Mouse (Mus musculus) forebrain, embryonic 16.5 days (tissue): ENCODE results near the gene Ssr2. TPM values are rescaled to one million over a fixed set of nuclear protein-coding genes. Genes with fewer than 3 reads are reported as not detected.

Experiments
- ATAC-seq: fragments of 200-750 bp; cut with Nextera tagmentation; 2 replicates; pipeline ENCODE4 v1.8.0; 2017; ENCODE audit warnings: mild to moderate bottlenecking, moderate library complexity
- H3K27ac ChIP-seq: fragments of 300-500 bp; sonication (generic); 2 replicates; pipeline ENCODE4 v1.5.1; 2014; ENCODE audit warnings: low read length, control low read depth
- H3K27me3 ChIP-seq: fragments of 300-500 bp; sonication (generic); replicated peaks from 2 replicates; pipeline ENCODE4 v1.6.1; 2014; ENCODE audit warnings: low read length; ENCODE audit not compliant: control insufficient read depth, insufficient read depth
- H3K36me3 ChIP-seq: fragments of 300-500 bp; sonication (generic); 2 replicates; pipeline ENCODE4 v1.6.1; 2014; ENCODE audit not compliant: control insufficient read depth, insufficient read depth
- H3K4me1 ChIP-seq: fragments of 300-500 bp; sonication (generic); replicated peaks from 2 replicates; pipeline ENCODE4 v1.6.1; 2014; ENCODE audit warnings: low read length; ENCODE audit not compliant: control insufficient read depth, insufficient read depth
- H3K4me2 ChIP-seq: fragments of 300-500 bp; sonication (generic); 2 replicates; pipeline ENCODE4 v1.6.1; 2014; ENCODE audit warnings: mild to moderate bottlenecking, low read length, control low read depth
- H3K4me3 ChIP-seq: fragments of 300-500 bp; sonication (generic); replicated peaks from 2 replicates; pipeline ENCODE4 v1.5.1; 2014; ENCODE audit warnings: mild to moderate bottlenecking, low read length, control low read depth
- H3K9ac ChIP-seq: fragments of 300-500 bp; sonication (generic); replicated peaks from 2 replicates; pipeline ENCODE4 v1.6.1; 2014; ENCODE audit warnings: low read depth, low read length, control low read depth
- H3K9me3 ChIP-seq: fragments of 300-500 bp; sonication (generic); 2 replicates; pipeline ENCODE4 v1.6.1; 2016; ENCODE audit warnings: low read length; ENCODE audit not compliant: control insufficient read depth
- WGBS: fragments of 180-500 bp; shearing (Covaris S2); extraction: QIAGEN DNeasy Blood & Tissue Kit; methylation state at CpG from one replicate; pipeline ENCODE4 v1.1.7; 2014; 5-methylcytosine and 5-hydroxymethylcytosine counted together
- polyA plus RNA-seq: library from polyadenylated mRNA; unstranded; fragments of >200 nt; fragmentation: Nextera tagmentation; extraction: Ambion mirVana; gene quantifications from 2 replicates; pipeline ENCODE4 v1.2.1, GENCODE M21; 2015

Ssr2 gene
- polyA plus RNA-seq, 1 experiment from 2014 or later: 140 TPM

- WGBS: 1% methylated on average over 15 of the region's 15 CpGs
Measured at GRCm38 (mm10) chr3:88623346-88624135, 47.9 kb downstream of the Ssr2 start.

GRCm38 (mm10) chr3:88624324-88624723, 48.6 kb downstream of the Ssr2 start:
- no peaks in the 10 kb centered on the region for H3K36me3 ChIP-seq
- 2% methylated on average over 4 of the region's 4 CpGs for WGBS
- no peaks in the 10 kb centered on the region for H3K9me3 ChIP-seq
- H3K27ac ChIP-seq: peak overlapping the region; percentile 99
- peak overlapping the region; percentile 90 for H3K4me2 ChIP-seq
- ATAC-seq: peak; percentile 21; the same call in 1 of the 2 replicates
- peaks cover 43% of the 10 kb centered on the region for H3K4me1 ChIP-seq
- H3K27me3 ChIP-seq: no peaks in the 10 kb centered on the region
- H3K9ac ChIP-seq: peak overlapping the region; percentile 99
- H3K4me3 ChIP-seq: peak overlapping the region; percentile 92

More at GRCm38 (mm10) chr3:88623346-88624135, 47.9 kb downstream of the Ssr2 start:
- no peaks in the 10 kb centered on the region for H3K36me3 ChIP-seq
- H3K9ac ChIP-seq: peak overlapping the region; percentile 99
- peaks cover 41% of the 10 kb centered on the region for H3K4me1 ChIP-seq
- H3K27me3 ChIP-seq: no peaks in the 10 kb centered on the region
- no peaks in the 10 kb centered on the region for H3K9me3 ChIP-seq
- H3K4me3 ChIP-seq: peak overlapping the region; percentile 92
- peak overlapping the region; percentile 99 for H3K27ac ChIP-seq
- H3K4me2 ChIP-seq: peak overlapping the region; percentile 90
- ATAC-seq: peak; percentile 24

DNA sequence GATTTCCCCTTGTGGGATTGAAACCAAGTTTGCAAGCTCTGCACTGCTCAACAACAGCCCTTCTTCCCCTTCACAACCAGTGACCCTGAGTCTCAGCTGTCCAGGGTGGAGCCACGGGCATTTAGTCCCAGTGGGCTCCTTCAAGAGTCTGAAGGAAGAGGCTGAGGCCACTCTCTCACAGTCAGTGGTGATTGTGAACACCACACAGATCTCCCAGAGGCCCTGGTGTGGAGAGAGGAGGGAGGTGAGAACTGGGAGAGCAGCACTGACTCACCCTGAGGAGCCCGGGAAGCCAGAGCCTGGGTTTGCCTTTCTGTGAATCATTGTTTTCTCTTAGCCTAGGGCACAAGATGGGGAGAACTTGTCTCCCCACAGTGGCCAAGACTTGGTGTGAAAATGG, 49.3 kb downstream of the Ssr2 start:
- peak overlapping the region; percentile 99 for H3K27ac ChIP-seq
- peaks cover 4% of the 10 kb centered on the region for H3K36me3 ChIP-seq
- H3K27me3 ChIP-seq: no peaks in the 10 kb centered on the region
- H3K9ac ChIP-seq: peak overlapping the region; percentile 99
- no peak for ATAC-seq
- peak overlapping the region; percentile 92 for H3K4me3 ChIP-seq
- peaks cover 43% of the 10 kb centered on the region for H3K4me1 ChIP-seq
- H3K4me2 ChIP-seq: peak overlapping the region; percentile 90
- no peaks in the 10 kb centered on the region for H3K9me3 ChIP-seq
- 41% methylated on average over 2 of the region's 2 CpGs for WGBS

DNA sequence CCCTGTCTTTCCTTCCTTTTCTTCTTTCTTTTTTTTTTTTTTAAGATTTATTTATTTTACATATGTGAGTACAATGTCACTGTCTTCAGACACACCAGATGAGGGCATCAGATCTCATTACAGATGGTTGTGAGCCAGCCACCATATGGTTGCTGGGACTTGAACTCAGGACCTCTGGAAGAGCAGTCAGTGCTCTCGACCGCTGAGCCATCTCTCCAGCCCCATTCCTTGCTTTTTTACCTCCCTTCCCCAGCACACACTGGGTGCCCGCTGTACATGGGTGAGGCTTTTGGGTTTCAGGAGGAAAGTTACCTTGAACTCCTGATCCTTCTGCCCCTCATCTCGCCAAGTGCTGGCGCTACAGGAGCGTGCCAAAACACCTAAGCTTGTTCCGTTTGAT, 49.9 kb downstream of the Ssr2 start:
- WGBS: 92% methylated on average over 7 of the region's 7 CpGs
- no peak overlapping the region; the same call in 1 of the 2 replicates for H3K27ac ChIP-seq

DNA sequence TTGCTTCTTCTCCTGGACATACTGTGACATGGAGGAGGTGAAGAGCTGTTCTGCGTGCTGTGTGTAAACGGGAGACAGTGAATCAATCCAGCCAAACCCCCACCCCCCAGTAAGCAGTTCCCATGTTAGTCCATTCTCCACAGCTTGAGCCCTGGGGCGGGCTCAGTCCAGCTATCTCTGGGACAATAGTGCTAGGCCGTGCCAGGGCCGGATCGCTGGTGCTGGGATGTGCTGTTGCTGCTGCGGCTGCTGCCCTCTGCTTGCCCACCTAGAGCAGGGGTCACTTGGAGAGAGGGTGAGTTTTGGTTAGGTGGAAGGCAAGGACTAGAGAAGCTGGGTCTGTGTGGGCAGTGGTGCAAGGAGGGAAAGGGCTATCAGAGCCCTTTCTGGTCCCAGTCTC, 50.6 kb downstream of the Ssr2 start:
- no peak overlapping the region for H3K27ac ChIP-seq
- ATAC-seq: no peak
- peaks cover 7% of the 10 kb centered on the region for H3K36me3 ChIP-seq
- WGBS: 62% methylated on average over 7 of the region's 7 CpGs
- no peaks in the 10 kb centered on the region for H3K9me3 ChIP-seq
- peaks cover 40% of the 10 kb centered on the region for H3K4me1 ChIP-seq
- H3K9ac ChIP-seq: no peak overlapping the region; the same call in 1 of the 2 replicates
- no peak overlapping the region for H3K4me3 ChIP-seq
- no peaks in the 10 kb centered on the region for H3K27me3 ChIP-seq
- H3K4me2 ChIP-seq: no peak overlapping the region; the same call in 1 of the 2 replicates

More for the DNA sequence above, 49.9 kb downstream of the Ssr2 start:
- Histone ChIP-seq H3K27me3 (no peaks in the 10 kb centered on the region), H3K36me3 (peaks cover 7% of the 10 kb centered on the region), H3K9ac (no peak overlapping the region), H3K9me3 (no peaks in the 10 kb centered on the region), H3K4me1 (peaks cover 40% of the 10 kb centered on the region), H3K4me2 (peak overlapping the region; percentile 90; the same call in 1 of the 2 replicates), H3K4me3 (no peak overlapping the region)
- ATAC-seq: no peak

GRCm38 (mm10) chr3:88627114-88627513, 51.4 kb downstream of the Ssr2 start:
- 64% methylated on average over 4 of the region's 4 CpGs for WGBS
- peaks cover 14% of the 10 kb centered on the region for H3K36me3 ChIP-seq
- H3K4me1 ChIP-seq: peaks cover 40% of the 10 kb centered on the region
- no peak overlapping the region for H3K4me3 ChIP-seq
- H3K9me3 ChIP-seq: no peaks in the 10 kb centered on the region
- no peak overlapping the region for H3K9ac ChIP-seq
- H3K4me2 ChIP-seq: no peak overlapping the region
- ATAC-seq: no peak
- no peak overlapping the region for H3K27ac ChIP-seq
- no peaks in the 10 kb centered on the region for H3K27me3 ChIP-seq

DNA sequence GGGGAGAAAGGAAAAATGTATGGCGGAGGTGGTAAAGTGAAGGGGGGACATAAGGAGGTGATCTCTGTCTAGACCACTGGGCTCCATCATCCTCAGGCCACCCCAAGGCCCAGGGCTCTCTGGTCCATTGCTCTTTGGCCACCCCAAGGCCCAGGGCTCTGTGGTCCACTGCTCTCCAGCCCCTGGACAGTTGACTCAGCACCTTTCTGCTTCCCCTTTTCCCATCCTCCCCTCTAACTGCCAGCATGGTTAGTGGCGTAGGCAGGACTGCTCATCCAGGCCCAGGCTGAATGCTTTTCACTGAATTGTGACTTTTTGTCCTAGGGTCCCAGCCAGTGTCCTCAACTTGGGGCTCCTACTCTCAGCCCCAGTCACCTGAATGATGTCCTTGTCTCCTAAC, 51.9 kb downstream of the Ssr2 start:
- H3K27me3 ChIP-seq: no peaks in the 10 kb centered on the region
- peaks cover 18% of the 10 kb centered on the region for H3K36me3 ChIP-seq
- H3K9ac ChIP-seq: no peak overlapping the region
- H3K4me1 ChIP-seq: peaks cover 40% of the 10 kb centered on the region
- no peak overlapping the region for H3K27ac ChIP-seq
- no peak overlapping the region for H3K4me3 ChIP-seq
- H3K9me3 ChIP-seq: no peaks in the 10 kb centered on the region
- WGBS: 94% methylated on average over 2 of the region's 2 CpGs
- H3K4me2 ChIP-seq: no peak overlapping the region
- ATAC-seq: no peak

DNA sequence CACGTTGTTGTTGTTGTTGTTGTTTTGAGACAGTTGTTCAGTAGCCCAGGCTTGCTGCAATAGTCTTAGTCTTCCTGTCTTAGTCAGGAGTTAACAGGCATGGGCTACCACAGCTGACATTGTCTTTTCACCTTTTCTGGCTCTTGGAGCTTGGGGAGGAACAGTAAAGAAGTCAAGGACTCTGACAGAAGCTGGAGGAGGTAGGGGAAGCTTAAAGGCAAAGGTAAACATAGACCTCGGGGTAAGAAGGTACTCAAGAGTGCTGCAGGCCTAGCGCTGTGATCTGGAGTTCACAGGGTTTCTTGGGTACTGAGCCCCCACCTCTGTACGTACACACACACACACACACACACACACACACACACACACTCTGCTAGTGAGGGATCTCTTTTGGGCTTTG, 53.1 kb downstream of the Ssr2 start:
- Histone ChIP-seq H3K36me3 (peaks cover 22% of the 10 kb centered on the region), H3K27ac (no peak overlapping the region), H3K9ac (no peak overlapping the region), H3K4me3 (no peak overlapping the region), H3K9me3 (no peaks in the 10 kb centered on the region), H3K4me1 (peaks cover 40% of the 10 kb centered on the region), H3K27me3 (no peaks in the 10 kb centered on the region), H3K4me2 (no peak overlapping the region)
- 74% methylated on average over 3 of the region's 4 CpGs for WGBS
- ATAC-seq: no peak

GRCm38 (mm10) chr3:88629244-88629643, 53.6 kb downstream of the Ssr2 start:
- peaks cover 37% of the 10 kb centered on the region for H3K4me1 ChIP-seq
- H3K36me3 ChIP-seq: peaks cover 25% of the 10 kb centered on the region
- H3K4me3 ChIP-seq: no peak overlapping the region
- ATAC-seq: no peak
- H3K9ac ChIP-seq: no peak overlapping the region
- H3K27ac ChIP-seq: no peak overlapping the region
- H3K27me3 ChIP-seq: no peaks in the 10 kb centered on the region
- H3K4me2 ChIP-seq: no peak overlapping the region
- H3K9me3 ChIP-seq: no peaks in the 10 kb centered on the region
- WGBS: 83% methylated on average over 13 of the region's 13 CpGs
